Mouse (Mus musculus) liver, embryonic 14 days (tissue): ENCODE data around the gene Zfp672. TPM values are rescaled to one million over a fixed set of nuclear protein-coding genes. Genes with fewer than 3 reads are reported as not detected.

Experiments used
- polyA plus RNA-seq: library from polyadenylated mRNA; depleted of rRNA; stranded (reverse); fragments of >200 nt; gene quantifications from 2 replicates; pipeline ENCODE4 v1.2.3, GENCODE M21; 2012; rRNA removed

Gene Zfp672
- polyA plus RNA-seq: 19.2 and 22.1 TPM in 2 replicates

DNA sequence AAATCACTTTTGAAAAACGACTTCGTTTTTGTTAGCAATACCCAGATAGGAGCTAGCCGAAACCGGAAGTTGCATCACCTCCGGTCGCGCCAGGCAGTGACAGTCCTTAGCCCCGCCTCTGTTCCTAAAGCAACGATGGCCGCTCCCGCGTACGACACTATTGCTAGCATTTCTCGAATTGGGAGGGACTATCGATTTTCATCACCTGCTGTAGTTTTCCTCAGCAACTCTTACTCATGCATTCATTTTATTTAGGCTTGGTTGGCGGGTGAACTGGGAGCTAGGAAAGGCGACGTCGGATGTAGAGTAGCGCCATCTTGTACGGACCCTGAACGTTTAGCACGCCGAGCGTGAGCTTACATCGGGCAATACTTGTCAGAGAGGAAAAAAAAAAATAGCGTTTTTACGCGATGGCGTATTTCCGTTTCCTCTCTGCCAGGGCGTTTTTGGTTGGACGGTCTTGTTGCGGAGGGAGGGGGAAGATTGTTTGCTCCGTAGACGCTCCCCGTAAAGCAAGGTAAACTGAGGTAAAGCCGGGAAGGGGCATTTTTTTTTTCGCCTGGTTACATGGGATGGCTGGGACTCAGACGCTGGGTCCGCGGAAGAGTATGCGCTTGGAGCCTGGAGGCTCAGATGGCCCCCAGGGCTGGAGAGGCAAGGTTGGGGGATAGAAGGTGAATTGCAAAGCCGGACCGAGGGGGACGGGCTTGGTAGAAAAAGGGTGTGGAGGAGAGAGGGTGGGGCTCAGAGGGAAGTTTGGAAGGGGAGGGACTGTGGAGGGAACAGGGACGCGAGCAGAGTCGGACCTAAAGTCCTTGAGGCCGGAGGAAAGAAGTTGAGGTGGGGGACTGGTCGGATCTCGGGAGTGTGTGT is at the start of gene Zfp672, which contains the start of gene Sh3bp5l:
TSS of gene Zfp672 (minus strand) at position 64 of the 873 bp plus-strand sequence.
TSS of gene Sh3bp5l (plus strand) at position 449 of the 873 bp plus-strand sequence.

DNA sequence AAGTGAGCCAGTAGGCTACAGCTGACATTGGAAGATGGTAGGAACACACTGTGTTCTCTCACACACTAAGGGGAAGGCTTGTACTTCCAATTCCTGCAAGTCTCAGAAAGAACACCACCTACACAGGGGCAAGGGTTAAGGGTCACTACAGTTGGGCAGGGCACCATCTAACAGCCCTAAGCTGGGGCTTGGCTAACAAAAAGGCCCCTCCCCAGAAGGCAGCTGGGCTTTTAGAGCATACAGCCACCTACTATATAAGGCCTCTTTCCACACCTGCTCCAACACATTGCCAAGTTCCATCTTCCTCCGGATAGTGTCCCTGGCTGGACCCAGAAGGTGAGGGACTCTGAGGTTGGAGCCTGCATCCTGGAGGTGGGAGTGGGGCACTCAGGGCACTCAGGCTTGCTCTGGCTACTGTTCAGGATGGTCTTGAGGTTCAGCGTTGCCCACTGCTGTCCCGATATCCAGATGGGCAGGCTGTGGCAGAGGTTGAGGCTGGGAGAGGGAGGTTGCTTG is 48.7 kb upstream of the Zfp672 start, which contains the start of gene Lypd8:
TSS of gene Lypd8 (plus strand) at position 281 of the 516 bp plus-strand sequence.

DNA sequence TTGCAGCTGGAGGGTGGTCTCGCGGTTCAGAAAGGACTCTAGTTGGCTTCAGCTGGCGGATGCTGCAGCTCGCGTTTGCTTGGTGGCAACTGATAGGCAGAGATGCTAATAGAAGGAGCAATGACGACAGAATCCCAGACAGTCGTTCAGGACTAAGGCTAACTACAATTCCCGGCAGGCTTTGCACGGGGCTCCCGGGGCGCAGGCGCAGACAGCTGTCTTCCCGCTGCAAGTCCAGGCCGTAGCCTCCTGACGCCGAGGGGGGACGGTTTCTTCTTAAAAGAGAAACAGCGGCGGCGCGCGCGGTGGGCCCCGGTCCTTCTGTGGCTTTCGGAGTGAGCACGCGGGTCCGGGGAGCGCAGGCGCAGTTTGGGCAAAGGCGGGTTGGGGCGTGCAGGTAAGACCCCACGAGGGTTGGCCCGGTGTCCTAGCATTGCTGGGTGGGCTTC is 23.3 kb downstream of the Zfp672 start, which contains the start of gene Zfp692:
TSS of gene Zfp692 (plus strand) at position 210 of the 449 bp plus-strand sequence.

DNA sequence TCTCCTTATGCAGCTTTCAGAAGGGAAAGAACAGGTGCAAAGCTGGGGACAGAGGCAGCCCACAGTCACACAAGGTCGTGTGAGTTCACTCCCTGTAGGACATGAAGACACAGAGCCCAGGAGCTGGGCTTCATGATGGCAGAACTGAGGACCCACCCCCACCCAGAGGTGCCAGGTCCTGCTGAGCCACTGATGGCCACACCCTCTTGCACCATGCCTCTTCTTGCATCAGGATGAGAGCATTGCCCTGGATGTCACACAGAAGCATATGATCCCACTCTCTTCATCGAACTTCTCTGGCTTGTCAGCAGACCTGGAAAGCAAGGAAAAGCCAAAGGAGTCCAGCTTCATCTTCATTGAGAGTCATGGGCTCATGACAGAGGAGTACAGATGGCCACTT is 55.6 kb downstream of the Zfp672 start, which contains the start of gene 4930438A08Rik:
TSS of gene 4930438A08Rik (plus strand) at position 228 of the 400 bp plus-strand sequence.

Other genes starting within 250 kb of the Zfp672 start
- gene Gm12248, start 237.2 kb downstream of the Zfp672 start, polyA plus RNA-seq: not detected in 2 replicates
- gene Cnot8, start 226.2 kb downstream of the Zfp672 start, polyA plus RNA-seq: 24.6 and 27.2 TPM in 2 replicates
- gene Gemin5, start 161.8 kb downstream of the Zfp672 start, polyA plus RNA-seq: 5.3 and 6.5 TPM in 2 replicates
- 68.9 and 70.7 TPM in 2 replicates for gene Mrpl22, start 158.7 kb downstream of the Zfp672 start, polyA plus RNA-seq
- 5.5 and 8.0 TPM in 2 replicates for gene Igtp, start 130.8 kb downstream of the Zfp672 start, polyA plus RNA-seq
- gene Irgm2, start 130.7 kb downstream of the Zfp672 start, polyA plus RNA-seq: 3.3 and 4.7 TPM in 2 replicates
- 0.44 and 0.82 TPM in 2 replicates for gene 4930438A08Rik, start 55.5 kb downstream of the Zfp672 start, polyA plus RNA-seq
- 17.1 and 18.8 TPM in 2 replicates for gene Zfp692, start 23.3 kb downstream of the Zfp672 start, polyA plus RNA-seq
- gene Sh3bp5l, start 385 bp upstream of the Zfp672 start, polyA plus RNA-seq: 8.1 and 9.0 TPM in 2 replicates
- gene Lypd8, start 48.7 kb upstream of the Zfp672 start, polyA plus RNA-seq: 0.03 TPM in 1 of 2 replicates, not detected in the other
- not detected in 2 replicates for gene 1810065E05Rik, start 90.8 kb upstream of the Zfp672 start, polyA plus RNA-seq
- not detected in 2 replicates for gene Gm12253, start 102.2 kb upstream of the Zfp672 start, polyA plus RNA-seq
- gene Lypd9, start 122.6 kb upstream of the Zfp672 start, polyA plus RNA-seq: not detected in 2 replicates
- gene Olfr30, start 131.9 kb upstream of the Zfp672 start, polyA plus RNA-seq: not detected in 2 replicates
- gene Olfr332, start 162.2 kb upstream of the Zfp672 start, polyA plus RNA-seq: not detected in 2 replicates
- gene Olfr331, start 172.2 kb upstream of the Zfp672 start, polyA plus RNA-seq: not detected in 2 replicates
- not detected in 2 replicates for gene Olfr330, start 204.5 kb upstream of the Zfp672 start, polyA plus RNA-seq
- not detected in 2 replicates for gene Olfr329-ps, start 216.1 kb upstream of the Zfp672 start, polyA plus RNA-seq
- not detected in 2 replicates for gene Olfr328, start 225.3 kb upstream of the Zfp672 start, polyA plus RNA-seq
- gene Olfr224, start 240.2 kb upstream of the Zfp672 start, polyA plus RNA-seq: not detected in 2 replicates
- not detected in 2 replicates for gene Olfr325, start 247.4 kb upstream of the Zfp672 start, polyA plus RNA-seq